Mouse (Mus musculus) ES-E14 (cell line): ENCODE data around the gene Opalin.

Source experiments
- CHD2 ChIP-seq: IDR thresholded peaks from 2 replicates; pipeline ENCODE4 v1.6.1; 2014; ENCODE audit warnings: mild to moderate bottlenecking, low read depth, low read length, inconsistent platforms
- MAFK ChIP-seq: IDR thresholded peaks from 2 replicates; pipeline ENCODE4 v1.6.1; 2014; ENCODE audit warnings: mild to moderate bottlenecking, low read depth, low read length, inconsistent platforms; ENCODE audit not compliant: insufficient read depth
- ZC3H11A ChIP-seq: IDR thresholded peaks from 2 replicates; pipeline ENCODE4 v1.6.1; 2012; ENCODE audit warnings: low read depth, mild to moderate bottlenecking, inconsistent platforms, low read length, borderline replicate concordance

DNA sequence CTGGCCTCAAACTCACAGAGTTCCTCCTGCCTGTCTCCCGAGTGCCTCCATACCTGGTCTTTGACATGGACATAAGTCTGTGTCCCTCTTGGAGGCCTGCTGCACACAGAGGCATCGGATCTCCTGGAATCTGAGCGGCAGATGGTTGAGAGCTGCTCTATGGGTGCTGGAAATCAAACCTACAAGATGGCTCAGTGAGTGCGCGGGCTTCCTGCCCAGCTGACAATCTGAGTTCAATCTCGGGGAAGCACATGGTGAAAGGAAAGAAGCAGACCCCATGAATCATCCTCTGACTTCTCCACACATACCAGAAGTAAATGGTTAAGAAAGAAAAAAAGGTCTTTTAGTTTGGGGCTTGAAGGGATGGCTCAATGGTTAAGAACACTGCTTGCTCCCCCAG lies 45.0 kb downstream of the Opalin start:
- TF ChIP-seq MAFK (no peak), CHD2 (no peak), ZC3H11A (no peak)
